Mouse (Mus musculus) limb, embryonic 14.5 days (tissue): ENCODE results near the gene Bckdk. TPM values are rescaled to one million over a fixed set of nuclear protein-coding genes. Genes with fewer than 3 reads are reported as not detected.

Experiments
- ATAC-seq: fragments of 200-750 bp; cut with Nextera tagmentation; 2 replicates; pipeline ENCODE4 v1.8.0; 2017; ENCODE audit warnings: low read depth, moderate number of reproducible peaks, moderate TSS enrichment; ENCODE audit not compliant: low FRiP score
- DNase-seq: peaks from one replicate; pipeline ENCODE4 v3.0.0-alpha.2; 2015; ENCODE audit warnings: low spot score
- H3K27ac ChIP-seq: fragments of 300-500 bp; sonication (generic); replicated peaks from 2 replicates; pipeline ENCODE4 v1.5.1; 2014; ENCODE audit warnings: low read depth, mild to moderate bottlenecking, low read length, moderate library complexity, mixed read lengths
- H3K27me3 ChIP-seq: fragments of 300-500 bp; sonication (generic); 2 replicates; pipeline ENCODE4 v1.6.1; 2014; ENCODE audit warnings: low read length, mixed read lengths; ENCODE audit not compliant: control insufficient read depth, insufficient read depth
- H3K36me3 ChIP-seq: fragments of 300-500 bp; sonication (generic); 2 replicates; pipeline ENCODE4 v1.6.1; 2014; ENCODE audit warnings: mild to moderate bottlenecking, low read length, moderate library complexity, mixed read lengths; ENCODE audit not compliant: control insufficient read depth, insufficient read depth
- H3K4me1 ChIP-seq: fragments of 300-500 bp; sonication (generic); 2 replicates; pipeline ENCODE4 v1.6.1; 2014; ENCODE audit warnings: antibody characterized with exemption, low read length, mixed read lengths; ENCODE audit not compliant: control insufficient read depth, insufficient read depth
- H3K4me2 ChIP-seq: fragments of 300-500 bp; sonication (generic); replicated peaks from 2 replicates; pipeline ENCODE4 v1.6.1; 2014; ENCODE audit warnings: low read depth, mild to moderate bottlenecking, low read length, moderate library complexity; ENCODE audit not compliant: severe bottlenecking
- H3K4me3 ChIP-seq: fragments of 300-500 bp; sonication (generic); replicated peaks from 2 replicates; pipeline ENCODE4 v1.5.1; 2014; ENCODE audit warnings: low read length
- H3K9ac ChIP-seq: fragments of 300-500 bp; sonication (generic); 2 replicates; pipeline ENCODE4 v1.6.1; 2014; ENCODE audit warnings: mild to moderate bottlenecking, low read depth, low read length, moderate library complexity; ENCODE audit not compliant: severe bottlenecking
- H3K9me3 ChIP-seq: fragments of 300-500 bp; sonication (generic); 2 replicates; pipeline ENCODE4 v1.6.1; 2016; ENCODE audit warnings: low read length; ENCODE audit not compliant: control insufficient read depth
- POLR2A ChIP-seq: fragments of 200-500 bp; IDR thresholded peaks from 2 replicates; pipeline ENCODE4 v1.8.0; 2012; ENCODE audit warnings: inconsistent platforms, mild to moderate bottlenecking, moderate library complexity, borderline replicate concordance; ENCODE audit not compliant: insufficient read depth, insufficient read length; ENCODE audit errors: extremely low read depth
- WGBS: fragments of 180-500 bp; shearing (Covaris S2); extraction: QIAGEN DNeasy Blood & Tissue Kit; methylation state at CpG from one replicate; pipeline ENCODE4 v1.1.7; 2014; 5-methylcytosine and 5-hydroxymethylcytosine counted together
- polyA plus RNA-seq, 2 experiments: library from polyadenylated mRNA; depleted of rRNA in 1 of 2; stranded (reverse) in 1 of 2; unstranded in 1 of 2; fragments of >200 nt; fragmentation: Nextera tagmentation in 1 of 2; extraction: Ambion mirVana in 1 of 2; gene quantifications; 2 replicates each; pipeline versions ENCODE4 v1.2.1 to v1.2.3; 2012 to 2014

The Bckdk gene
- polyA plus RNA-seq (2012; rRNA removed) (67.0 and 94.6 TPM in 2 replicates), polyA plus RNA-seq (2014; fragmentation: Nextera tagmentation; extraction: Ambion mirVana) (116 and 122 TPM in 2 replicates)

DNA sequence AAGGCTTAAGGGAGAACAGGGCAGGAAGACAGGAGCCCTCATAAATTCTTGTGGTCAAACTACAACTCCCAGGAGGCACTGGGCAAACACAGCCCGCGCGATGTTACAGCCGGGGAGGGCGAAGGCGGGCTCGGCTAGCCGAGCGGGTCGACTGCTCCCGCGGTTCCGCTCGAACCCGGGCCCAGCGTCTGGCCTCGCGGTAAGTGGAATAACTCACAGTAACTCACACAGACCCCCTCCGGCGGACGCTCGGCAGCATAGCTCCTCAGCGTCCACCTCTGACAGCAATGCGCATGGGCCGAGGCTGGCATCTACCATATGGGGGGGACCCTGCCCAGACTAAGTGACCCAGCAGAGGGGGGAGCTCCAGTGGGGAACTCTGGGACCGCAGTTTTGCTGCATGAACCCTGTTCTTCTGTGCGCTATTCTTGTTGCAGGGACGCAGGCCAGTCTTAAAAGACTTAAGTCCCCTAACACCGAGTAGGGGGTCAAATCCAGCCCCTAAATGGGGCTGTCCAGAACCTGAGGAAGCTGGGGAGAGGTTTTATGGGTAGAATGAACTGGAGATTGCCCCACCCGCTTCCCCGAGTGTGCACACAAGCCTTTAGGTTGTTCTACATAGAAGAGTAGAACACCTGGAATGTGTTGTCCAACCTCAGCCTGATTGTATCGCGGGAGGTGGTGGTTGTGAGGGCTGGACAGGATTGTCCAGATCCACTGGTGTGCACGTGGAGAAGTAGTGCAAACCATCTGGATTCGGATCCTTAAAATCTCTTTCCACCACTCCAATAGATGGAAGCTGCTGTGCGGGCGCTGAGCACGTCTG lies at the start of gene Bckdk:
Gene Bckdk, plus strand, starts transcription at position 112 of the 826 bp plus-strand sequence.
- H3K9ac ChIP-seq, result peak within 1 kb of the TSS; percentile 80
- H3K4me1 ChIP-seq, result peaks cover 5% of the 10 kb centered on the region; the same call in 1 of the 2 replicates
- H3K4me3 ChIP-seq, result peak within 1 kb of the TSS; percentile 78
- H3K27ac ChIP-seq, result peak within 1 kb of the TSS; percentile 87
- TF ChIP-seq POLR2A, result peak; percentile 92; the same call in 1 of the 2 replicates
- H3K4me2 ChIP-seq, result peak within 1 kb of the TSS; percentile 85
- H3K9me3 ChIP-seq, result no peaks in the 10 kb centered on the region
- peaks cover 43% of the 10 kb centered on the region for H3K36me3 ChIP-seq
- peak; percentile 90 for DNase-seq
- peak; percentile 89 for ATAC-seq
- 5% methylated on average over 38 of the region's 38 CpGs for WGBS
- H3K27me3 ChIP-seq, result no peaks in the 10 kb centered on the region

DNA sequence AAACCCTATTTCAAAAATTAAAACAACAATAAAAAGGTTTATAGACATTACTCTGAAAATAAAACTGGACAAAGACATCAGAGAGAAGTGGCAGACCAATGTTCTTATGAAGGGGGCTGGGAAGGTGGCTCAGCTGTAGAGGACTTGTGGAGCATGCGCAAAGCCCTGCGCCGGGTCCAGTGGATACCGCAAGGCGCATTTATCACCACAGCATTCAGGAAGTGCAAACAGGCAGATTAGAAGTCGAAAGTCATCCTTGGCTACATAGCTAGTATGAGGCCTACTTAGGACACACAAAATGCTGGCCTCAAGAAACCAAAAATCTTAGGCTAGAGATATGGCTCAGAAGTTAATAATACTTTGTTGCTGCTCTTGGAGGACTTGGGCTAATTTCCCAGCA lies 45.6 kb upstream of the Bckdk start:
- no peak for DNase-seq
- Histone ChIP-seq H3K9ac (no peak overlapping the region), H3K4me2 (no peak overlapping the region), H3K27me3 (no peaks in the 10 kb centered on the region), H3K4me3 (no peak overlapping the region), H3K9me3 (no peaks in the 10 kb centered on the region), H3K4me1 (no peaks in the 10 kb centered on the region), H3K36me3 (no peaks in the 10 kb centered on the region), H3K27ac (no peak overlapping the region)
- WGBS, result 93% methylated on average over 6 of the region's 6 CpGs
- ATAC-seq, result no peak
- TF ChIP-seq POLR2A, result no peak

DNA sequence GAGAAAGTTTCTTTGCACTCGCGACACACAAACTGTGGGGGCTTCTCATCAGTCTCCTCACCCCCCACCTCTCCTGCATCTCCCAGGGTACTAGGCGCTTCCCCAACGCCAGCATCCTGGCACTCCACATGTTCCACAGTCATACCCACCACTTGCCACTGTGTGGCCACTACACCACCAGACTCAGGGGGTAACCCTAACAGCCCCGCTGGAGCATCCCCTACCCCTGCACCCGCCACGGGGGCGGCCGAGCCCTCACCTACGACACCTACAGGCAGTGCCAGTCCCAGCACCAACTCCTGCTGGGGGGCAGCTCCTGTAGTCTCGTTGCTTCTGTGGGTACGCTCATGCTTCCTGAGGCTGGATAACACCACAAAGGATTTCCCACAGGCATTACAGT lies 37.4 kb upstream of the Bckdk start:
- H3K36me3 ChIP-seq, result peaks cover 41% of the 10 kb centered on the region
- 96% methylated on average over 12 of the region's 12 CpGs for WGBS
- H3K4me1 ChIP-seq, result no peaks in the 10 kb centered on the region

DNA sequence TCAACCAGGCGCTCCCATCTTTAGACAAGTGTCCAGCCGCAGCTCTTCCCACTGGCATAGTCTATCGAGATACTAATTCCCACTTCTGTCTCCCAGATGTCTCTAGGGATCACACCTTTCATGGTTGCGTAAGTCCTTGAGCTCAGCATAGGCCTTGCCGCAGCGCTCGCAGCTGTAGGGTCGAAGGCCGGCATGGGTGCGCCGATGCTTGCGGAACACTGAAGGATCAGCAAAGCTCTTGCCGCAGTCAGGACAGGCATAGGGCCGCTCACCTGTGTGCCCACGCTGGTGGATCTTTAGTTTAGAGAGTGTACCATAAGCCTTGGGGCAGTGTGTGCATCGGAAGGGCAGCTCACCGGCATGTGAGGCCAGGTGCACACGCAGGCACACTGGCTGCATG lies 36.2 kb upstream of the Bckdk start:
- Histone ChIP-seq H3K4me2 (no peak overlapping the region), H3K9me3 (no peaks in the 10 kb centered on the region), H3K9ac (no peak overlapping the region), H3K4me1 (no peaks in the 10 kb centered on the region), H3K4me3 (no peak overlapping the region), H3K27me3 (no peaks in the 10 kb centered on the region), H3K36me3 (peaks cover 47% of the 10 kb centered on the region), H3K27ac (no peak overlapping the region)
- no peak for DNase-seq
- 96% methylated on average over 18 of the region's 18 CpGs for WGBS
- no peak for ATAC-seq
- no peak for TF ChIP-seq POLR2A

More for the DNA sequence above, 37.4 kb upstream of the Bckdk start:
- DNase-seq, result no peak
- Histone ChIP-seq H3K27ac (no peak overlapping the region), H3K27me3 (no peaks in the 10 kb centered on the region), H3K9me3 (no peaks in the 10 kb centered on the region), H3K9ac (no peak overlapping the region), H3K4me3 (no peak overlapping the region), H3K4me2 (no peak overlapping the region)
- ATAC-seq, result no peak
- no peak for TF ChIP-seq POLR2A

DNA sequence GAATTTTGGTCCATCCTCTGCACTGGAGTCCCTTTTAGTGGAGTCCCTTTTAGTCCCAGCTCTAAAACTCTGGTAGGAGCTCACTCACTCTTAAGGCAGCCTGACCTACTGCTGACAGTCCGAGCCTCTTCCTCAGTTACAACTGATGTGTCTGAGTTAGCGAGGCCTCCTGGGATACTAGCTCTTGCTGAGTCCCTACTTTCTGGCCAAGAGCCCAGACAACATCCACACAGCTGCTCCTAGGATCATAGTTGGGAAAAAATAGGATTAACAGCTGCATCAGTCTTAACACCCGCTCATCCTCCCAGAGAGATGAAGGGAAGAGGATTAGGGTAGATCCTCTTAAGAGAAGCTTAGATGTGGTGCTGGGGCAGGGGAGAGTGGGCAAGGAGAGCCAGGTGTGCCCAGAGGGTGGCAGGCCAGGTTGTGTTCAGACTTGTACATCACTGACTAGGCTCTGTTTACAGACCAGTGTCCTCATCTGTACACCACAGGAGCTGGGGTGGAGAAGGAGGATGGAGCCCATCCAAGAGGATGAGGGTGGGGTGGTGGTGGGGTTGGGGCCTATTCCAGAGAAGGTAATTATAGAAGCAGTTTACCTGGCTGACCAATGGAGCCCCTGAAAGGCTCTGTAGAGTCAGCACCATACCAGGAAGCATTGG lies 34.6 kb upstream of the Bckdk start:
- Histone ChIP-seq H3K9me3 (no peaks in the 10 kb centered on the region), H3K4me2 (no peak overlapping the region), H3K27me3 (no peaks in the 10 kb centered on the region), H3K4me1 (peaks cover 4% of the 10 kb centered on the region), H3K36me3 (peaks cover 43% of the 10 kb centered on the region), H3K9ac (no peak overlapping the region), H3K27ac (no peak overlapping the region), H3K4me3 (no peak overlapping the region)
- ATAC-seq, result peak; percentile 55; the same call in 1 of the 2 replicates
- TF ChIP-seq POLR2A, result no peak
- peak; percentile 67 for DNase-seq
- WGBS, result 70% methylated on average over 3 of the region's 3 CpGs
